In genomic region chr1:167108973-167109509, GRCm38 (mm10) we compare ENCODE assay signal across 20 mouse cellular contexts.
A peak's percentile ranks its signal among the peaks of the same experiment; 100 is the strongest.
DNase-seq lines count a peak whose midpoint lies in the region; ATAC-seq lines count a peak whose summit lies in the region.
"Had no signal": no experiment of that assay in that cellular context is flagged by ENCODE, and none has a peak within 500 bp of the region (broad histone marks: within the 10 kb centered on the region; RNA-seq: fewer than 3 reads in every experiment).

No protein-coding gene starts in this region.

- no peak overlapping the region for H3K4me3 ChIP-seq in forebrain, embryonic 14.5 days (ENCODE audit: low read depth, low read length)
- no peak overlapping the region for H3K4me3 ChIP-seq in forebrain, embryonic 10.5 days
- H3K4me3 ChIP-seq in hindbrain, embryonic 11.5 days (ENCODE audit: low read depth, low read length) = no peak overlapping the region
- H3K4me3 ChIP-seq in hindbrain, embryonic 13.5 days = no peak overlapping the region
- H3K4me3 ChIP-seq in midbrain, embryonic 11.5 days (ENCODE audit: low read depth, low read length) = no peak overlapping the region
- no peak overlapping the region for H3K4me3 ChIP-seq in midbrain, embryonic 16.5 days (ENCODE audit: low read depth, low read length)
- no peak overlapping the region for H3K4me3 ChIP-seq in neural tube, embryonic 13.5 days
- H3K4me3 ChIP-seq: embryonic facial prominence, embryonic 12.5 days; heart, adult 2 months; heart, embryonic 15.5 days; intestine, embryonic 15.5 days had no signal

- no peak overlapping the region for H3K4me2 ChIP-seq in forebrain, embryonic 14.5 days (ENCODE audit: low read length)
- H3K4me2 ChIP-seq in hindbrain, embryonic 11.5 days (replicated peaks; ENCODE audit: low read depth, low read length) = no peak overlapping the region
- H3K4me2 ChIP-seq in hindbrain, embryonic 13.5 days = no peak overlapping the region
- no peak overlapping the region for H3K4me2 ChIP-seq in midbrain, embryonic 11.5 days
- H3K4me2 ChIP-seq in midbrain, embryonic 16.5 days (ENCODE audit: low read length) = no peak overlapping the region
- no peak overlapping the region for H3K4me2 ChIP-seq in neural tube, embryonic 13.5 days
- H3K4me2 ChIP-seq: embryonic facial prominence, embryonic 12.5 days; heart, embryonic 11.5 days; heart, embryonic 15.5 days; intestine, embryonic 15.5 days had no signal

- H3K4me1 ChIP-seq in forebrain, embryonic 14.5 days (ENCODE audit: control insufficient read depth, insufficient read depth, low read length) = peaks cover 7% of the 10 kb centered on the region
- peaks cover 8% of the 10 kb centered on the region; the same call in 1 of the 2 replicates for H3K4me1 ChIP-seq in forebrain, embryonic 10.5 days
- no peaks in the 10 kb centered on the region for H3K4me1 ChIP-seq in hindbrain, embryonic 11.5 days (replicated peaks; ENCODE audit: control insufficient read depth, insufficient read depth, low read length)
- H3K4me1 ChIP-seq in hindbrain, embryonic 13.5 days (replicated peaks) = peaks cover 12% of the 10 kb centered on the region
- 0 out of 2 replicates have a peak, but pooled peaks cover 4% of the 10 kb centered on the region for H3K4me1 ChIP-seq in midbrain, embryonic 11.5 days (ENCODE audit: control insufficient read depth, insufficient read depth, low read length)
- peaks cover 7% of the 10 kb centered on the region; the same call in 1 of the 2 replicates for H3K4me1 ChIP-seq in midbrain, embryonic 16.5 days (ENCODE audit: control insufficient read depth, insufficient read depth, low read length)
- peaks cover 11% of the 10 kb centered on the region; the same call in 1 of the 2 replicates for H3K4me1 ChIP-seq in neural tube, embryonic 13.5 days (replicated peaks)
- H3K4me1 ChIP-seq: embryonic facial prominence, embryonic 12.5 days; heart, embryonic 15.5 days; intestine, embryonic 15.5 days had no signal

- no peak for DNase-seq in forebrain, embryonic 14.5 days (ENCODE audit: low spot score)
- no peak for DNase-seq in forebrain, embryonic 10.5 days (ENCODE audit: extremely low spot score, low spot score)
- DNase-seq in hindbrain, embryonic 11.5 days (ENCODE audit: low spot score) = no peak
- peak; percentile 21 for DNase-seq in midbrain, embryonic 11.5 days (ENCODE audit: low spot score, missing footprints)
- DNase-seq in spleen, postnatal 14 days (ENCODE audit: low spot score in 2 of 2) = no peak
- DNase-seq: adrenal gland, postnatal 10 days; cerebellum, adult 11-12 months; cerebellum, adult 9-10 months; cerebellum, postnatal 25 days; gastrocnemius, postnatal 36 days; heart, adult 2 months; heart, postnatal 14 days; kidney, adult 18-20 months had no signal

- peak; percentile 49; the same call in 1 of the 2 replicates for ATAC-seq in forebrain, embryonic 14.5 days
- ATAC-seq in hindbrain, embryonic 11.5 days (ENCODE audit: low FRiP score) = 0 out of 2 replicates have a peak, but pooled peaks have one; percentile 20
- ATAC-seq in hindbrain, embryonic 13.5 days (ENCODE audit: low FRiP score) = no peak
- no peak for ATAC-seq in midbrain, embryonic 11.5 days (ENCODE audit: low FRiP score)
- no peak for ATAC-seq in midbrain, embryonic 16.5 days
- 0 out of 2 replicates have a peak, but pooled peaks have one; percentile 26 for ATAC-seq in neural tube, embryonic 13.5 days (ENCODE audit: low read depth)
- ATAC-seq: intestine, embryonic 15.5 days had no signal

- H3K27ac ChIP-seq in forebrain, embryonic 14.5 days (ENCODE audit: low read depth, low read length) = no peak overlapping the region
- H3K27ac ChIP-seq in forebrain, embryonic 10.5 days = no peak overlapping the region
- no peak overlapping the region for H3K27ac ChIP-seq in hindbrain, embryonic 11.5 days (ENCODE audit: low read depth, low read length)
- H3K27ac ChIP-seq in hindbrain, embryonic 13.5 days = no peak overlapping the region
- H3K27ac ChIP-seq in midbrain, embryonic 11.5 days (ENCODE audit: low read depth, low read length) = no peak overlapping the region
- no peak overlapping the region for H3K27ac ChIP-seq in midbrain, embryonic 16.5 days (ENCODE audit: low read length)
- H3K27ac ChIP-seq in neural tube, embryonic 13.5 days (replicated peaks) = no peak overlapping the region
- H3K27ac ChIP-seq: embryonic facial prominence, embryonic 12.5 days; heart, adult 2 months; heart, embryonic 15.5 days; intestine, embryonic 15.5 days had no signal

- H3K36me3 ChIP-seq in forebrain, embryonic 14.5 days (ENCODE audit: control insufficient read depth, insufficient read depth, low read length) = no peaks in the 10 kb centered on the region
- no peaks in the 10 kb centered on the region for H3K36me3 ChIP-seq in forebrain, embryonic 10.5 days (replicated peaks)
- H3K36me3 ChIP-seq in hindbrain, embryonic 11.5 days (ENCODE audit: control insufficient read depth, insufficient read depth, low read length) = no peaks in the 10 kb centered on the region
- H3K36me3 ChIP-seq in hindbrain, embryonic 13.5 days = no peaks in the 10 kb centered on the region
- H3K36me3 ChIP-seq in midbrain, embryonic 11.5 days (ENCODE audit: control insufficient read depth, insufficient read depth, low read length) = no peaks in the 10 kb centered on the region
- H3K36me3 ChIP-seq in midbrain, embryonic 16.5 days (ENCODE audit: control insufficient read depth, insufficient read depth, low read length) = no peaks in the 10 kb centered on the region
- no peaks in the 10 kb centered on the region for H3K36me3 ChIP-seq in neural tube, embryonic 13.5 days
- H3K36me3 ChIP-seq: embryonic facial prominence, embryonic 12.5 days; heart, embryonic 15.5 days; intestine, embryonic 15.5 days had no signal

- no peaks in the 10 kb centered on the region for H3K27me3 ChIP-seq in forebrain, embryonic 14.5 days (replicated peaks; ENCODE audit: control insufficient read depth, insufficient read depth, low read length)
- no peaks in the 10 kb centered on the region for H3K27me3 ChIP-seq in forebrain, embryonic 10.5 days (ENCODE audit: poor library complexity, severe bottlenecking)
- no peaks in the 10 kb centered on the region for H3K27me3 ChIP-seq in hindbrain, embryonic 11.5 days (ENCODE audit: control insufficient read depth, insufficient read depth, low read length)
- H3K27me3 ChIP-seq in hindbrain, embryonic 13.5 days = no peaks in the 10 kb centered on the region
- no peaks in the 10 kb centered on the region for H3K27me3 ChIP-seq in midbrain, embryonic 11.5 days (ENCODE audit: control insufficient read depth, insufficient read depth, low read length)
- H3K27me3 ChIP-seq in midbrain, embryonic 16.5 days (ENCODE audit: control insufficient read depth, insufficient read depth, low read depth, low read length) = no peaks in the 10 kb centered on the region
- no peaks in the 10 kb centered on the region for H3K27me3 ChIP-seq in neural tube, embryonic 13.5 days
- H3K27me3 ChIP-seq: embryonic facial prominence, embryonic 12.5 days; heart, embryonic 15.5 days; intestine, embryonic 15.5 days had no signal

- no peak overlapping the region for H3K9ac ChIP-seq in forebrain, embryonic 14.5 days (ENCODE audit: low read length)
- H3K9ac ChIP-seq in hindbrain, embryonic 11.5 days (ENCODE audit: low read depth, low read length) = no peak overlapping the region
- no peak overlapping the region for H3K9ac ChIP-seq in hindbrain, embryonic 13.5 days
- no peak overlapping the region for H3K9ac ChIP-seq in midbrain, embryonic 11.5 days (ENCODE audit: low read length)
- no peak overlapping the region for H3K9ac ChIP-seq in midbrain, embryonic 16.5 days (ENCODE audit: low read depth, low read length)
- no peak overlapping the region for H3K9ac ChIP-seq in neural tube, embryonic 13.5 days
- H3K9ac ChIP-seq: embryonic facial prominence, embryonic 12.5 days; heart, embryonic 15.5 days; intestine, embryonic 15.5 days had no signal

- no peaks in the 10 kb centered on the region for H3K9me3 ChIP-seq in forebrain, embryonic 14.5 days (replicated peaks; ENCODE audit: control insufficient read depth, low read length)
- peaks cover 4% of the 10 kb centered on the region; the same call in 1 of the 2 replicates for H3K9me3 ChIP-seq in forebrain, embryonic 10.5 days
- no peaks in the 10 kb centered on the region for H3K9me3 ChIP-seq in hindbrain, embryonic 11.5 days (ENCODE audit: control insufficient read depth, low read length)
- H3K9me3 ChIP-seq in hindbrain, embryonic 13.5 days = no peaks in the 10 kb centered on the region
- no peaks in the 10 kb centered on the region; the same call in 1 of the 2 replicates for H3K9me3 ChIP-seq in midbrain, embryonic 11.5 days (ENCODE audit: control insufficient read depth, low read length)
- no peaks in the 10 kb centered on the region for H3K9me3 ChIP-seq in midbrain, embryonic 16.5 days (replicated peaks; ENCODE audit: control insufficient read depth, low read length, poor library complexity, severe bottlenecking)
- H3K9me3 ChIP-seq in neural tube, embryonic 13.5 days = no peaks in the 10 kb centered on the region
- H3K9me3 ChIP-seq: embryonic facial prominence, embryonic 12.5 days; heart, embryonic 15.5 days; intestine, embryonic 15.5 days had no signal

- WGBS in forebrain, embryonic 14.5 days = 67% methylated on average over 8 of the region's 8 CpGs
- WGBS in forebrain, embryonic 10.5 days = 86% methylated on average over 8 of the region's 8 CpGs
- WGBS in hindbrain, embryonic 11.5 days = 79% methylated on average over 8 of the region's 8 CpGs
- WGBS in hindbrain, embryonic 13.5 days = 65% methylated on average over 8 of the region's 8 CpGs
- 83% methylated on average over 8 of the region's 8 CpGs for WGBS in midbrain, embryonic 11.5 days
- WGBS in midbrain, embryonic 16.5 days = 70% methylated on average over 8 of the region's 8 CpGs
- WGBS in neural tube, embryonic 13.5 days = 65% methylated on average over 8 of the region's 8 CpGs

Comparison
In these comparisons a context has a peak if more than half of its experiments do, and no peak if none do; other contexts are left out.
1. ATAC-seq: peak in forebrain, embryonic 14.5 days (single experiment), hindbrain, embryonic 11.5 days (single experiment) and neural tube, embryonic 13.5 days (single experiment); none in hindbrain, embryonic 13.5 days (single experiment), midbrain, embryonic 11.5 days (single experiment) and midbrain, embryonic 16.5 days (single experiment).